Mouse (Mus musculus): ENCODE measurements around the gene Efcab14. TPM values are rescaled to one million over a fixed set of nuclear protein-coding genes. Genes with fewer than 3 reads are reported as not detected.
A peak's percentile ranks its signal among the peaks of the same experiment; 100 is the strongest.

Efcab14 gene
- polyA plus RNA-seq, 2 experiments from 2014 or later, result 43.4 TPM

DNA sequence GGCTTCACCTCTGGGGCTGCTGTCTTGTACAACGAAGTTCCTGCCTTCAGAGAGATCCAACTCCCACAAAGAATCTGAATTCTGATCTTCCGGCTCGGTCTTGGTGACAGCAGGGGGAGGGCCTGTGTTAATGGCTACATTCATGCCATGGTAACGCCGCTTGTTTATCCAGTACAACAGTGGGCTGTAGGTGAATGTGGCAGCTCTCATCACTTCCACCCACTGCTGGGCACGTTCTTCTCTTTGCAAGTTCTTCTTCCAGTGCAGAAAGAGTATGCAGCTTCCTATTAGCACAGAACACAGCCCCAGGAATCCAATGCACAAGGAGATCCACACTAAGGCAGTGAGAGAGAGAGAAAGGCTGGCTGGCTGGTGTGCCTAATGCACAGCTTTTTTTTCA, 42.7 kb downstream of the Efcab14 start:
- no peak for ATAC-seq

- ATAC-seq, result no peak
Measured at GRCm38 (mm10) chr4:115780918-115781317, 43.4 kb downstream of the Efcab14 start, which contains the start of gene Tex38. Tex38 (minus strand) TSS chr4:115781018.

DNA sequence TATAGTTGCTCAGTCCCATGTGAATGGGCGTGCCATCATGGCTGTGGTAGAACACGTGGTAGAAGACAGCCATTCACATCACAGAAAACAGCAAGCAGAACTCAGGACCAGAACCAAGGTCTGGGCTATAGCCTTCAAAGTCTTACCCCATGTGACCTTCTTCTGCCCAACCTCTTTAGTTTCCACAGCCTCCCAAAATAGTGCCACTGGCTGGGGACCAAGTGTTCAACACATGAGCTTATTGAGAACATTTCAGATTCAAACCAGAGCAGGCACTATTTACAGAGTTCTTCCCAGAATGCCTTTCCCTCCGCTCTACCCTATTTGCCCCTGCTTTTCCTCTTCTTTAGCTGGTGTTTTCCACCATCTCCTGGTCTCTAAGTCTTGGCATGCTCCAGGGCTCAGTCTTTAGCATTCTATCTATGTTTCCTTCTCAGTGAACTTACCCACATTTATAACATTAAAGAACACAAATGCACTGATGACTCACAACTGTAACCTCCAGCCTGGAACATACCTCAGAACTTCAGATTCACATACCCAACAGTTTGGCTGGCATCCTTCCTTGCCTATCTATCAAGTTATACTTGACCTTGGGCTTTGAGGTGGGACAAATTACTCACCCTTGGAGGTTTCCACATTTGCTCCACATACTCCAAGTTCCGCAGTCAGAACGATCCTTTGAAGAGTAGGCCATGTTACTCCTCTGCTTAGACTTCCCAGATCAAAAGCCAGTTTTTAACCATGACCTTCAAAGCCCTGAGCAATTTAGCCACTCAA, 44.7 kb downstream of the Efcab14 start:
- no peak for ATAC-seq

GRCm38 (mm10) chr4:115784769-115785510, 47.4 kb downstream of the Efcab14 start, which contains the start of gene Atpaf1:
Atpaf1 (plus strand) TSS chr4:115784812.
- peak; percentile 79 for ATAC-seq

- no peak for ATAC-seq
Measured at GRCm38 (mm10) chr4:115785511-115786034, 48.0 kb downstream of the Efcab14 start.

GRCm38 (mm10) chr4:115790864-115791263, 53.3 kb downstream of the Efcab14 start:
- ATAC-seq, result no peak

GRCm38 (mm10) chr4:115795360-115795759, 57.8 kb downstream of the Efcab14 start:
- no peak for ATAC-seq

- ATAC-seq, result no peak
Measured at GRCm38 (mm10) chr4:115799981-115800380, 62.4 kb downstream of the Efcab14 start.

DNA sequence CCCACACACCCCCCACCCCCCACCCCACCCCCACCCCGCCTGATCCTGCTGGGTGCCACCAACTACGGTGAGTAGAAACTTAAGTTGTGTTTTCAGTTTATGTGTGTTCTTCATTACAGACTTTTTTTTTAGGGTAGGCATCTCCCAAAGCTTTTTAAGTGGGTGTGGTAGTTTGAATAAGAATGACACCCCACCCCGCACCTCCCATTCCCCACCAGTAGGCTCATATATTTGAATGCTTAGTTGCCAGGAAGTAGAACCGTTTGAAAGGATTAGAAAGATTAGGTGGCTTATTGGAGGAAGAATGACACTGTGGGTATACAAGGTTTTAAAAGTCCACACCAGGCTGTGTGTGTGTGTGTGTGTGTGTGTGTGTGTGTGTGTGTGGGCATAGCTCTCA, 74.8 kb downstream of the Efcab14 start:
- no peak for ATAC-seq

- no peak for ATAC-seq
Measured at GRCm38 (mm10) chr4:115815606-115816005, 78.1 kb downstream of the Efcab14 start.

- ATAC-seq, result no peak
Measured at GRCm38 (mm10) chr4:115820199-115820598, 82.7 kb downstream of the Efcab14 start.

GRCm38 (mm10) chr4:115820944-115821343, 83.4 kb downstream of the Efcab14 start:
- no peak for ATAC-seq

DNA sequence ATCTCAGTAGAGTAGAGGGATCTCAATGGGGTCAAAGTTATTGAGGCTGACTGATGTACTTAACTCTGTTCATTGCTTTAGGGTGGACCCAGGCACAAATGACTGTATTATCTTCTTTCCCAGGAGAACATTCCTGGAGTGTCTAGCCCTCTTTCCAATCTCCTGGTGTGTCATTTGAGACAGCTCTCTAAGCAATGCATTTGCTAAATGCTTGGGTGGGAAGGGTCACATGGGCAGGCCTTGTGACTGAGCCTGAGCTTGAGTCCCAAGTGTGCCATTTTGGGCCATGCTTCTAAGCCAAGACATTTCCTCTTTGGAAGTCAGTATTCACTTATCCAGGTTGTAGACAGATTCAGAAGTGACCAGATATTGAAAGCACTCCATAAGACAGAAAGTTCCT, 83.9 kb downstream of the Efcab14 start:
- no peak for ATAC-seq

DNA sequence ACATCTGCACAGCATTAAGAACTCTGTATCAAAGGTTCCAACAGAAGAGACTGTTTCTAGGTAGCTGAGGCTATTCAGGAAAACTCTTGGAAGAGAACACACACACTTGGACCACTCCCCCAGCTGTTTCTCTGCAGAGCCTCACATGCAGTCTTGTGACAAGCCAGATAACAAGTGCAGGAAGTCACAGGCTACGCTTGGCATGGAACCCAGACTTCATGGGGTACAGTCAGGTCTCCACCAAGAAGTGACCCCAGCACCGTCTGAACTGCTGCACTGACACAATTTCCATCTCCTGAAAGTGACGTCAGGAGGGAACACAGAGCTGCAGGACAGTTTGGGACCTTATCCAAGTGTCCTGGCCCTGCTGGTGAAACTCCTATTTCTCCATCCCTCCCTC, 84.4 kb downstream of the Efcab14 start:
- no peak for ATAC-seq

DNA sequence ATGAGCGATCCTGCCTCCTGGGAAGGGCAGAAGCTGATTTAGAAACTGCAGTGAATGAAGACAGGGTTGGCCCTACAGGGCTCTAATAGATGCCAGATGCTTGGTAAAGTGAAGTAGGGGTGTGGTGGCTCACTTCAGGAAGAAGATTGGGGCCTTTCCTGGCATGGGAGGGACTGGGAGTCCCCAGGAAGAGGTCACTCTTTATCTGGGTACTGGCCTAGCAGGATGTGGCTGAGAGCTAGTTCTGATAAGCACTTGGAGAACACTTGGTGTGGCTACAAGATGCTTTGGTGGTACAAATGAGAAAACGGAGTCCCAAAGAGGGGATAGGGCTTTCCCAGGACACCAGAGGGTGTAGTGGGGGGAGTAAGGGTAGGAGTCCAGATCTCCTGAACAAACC, 86.6 kb downstream of the Efcab14 start:
- no peak for ATAC-seq

DNA sequence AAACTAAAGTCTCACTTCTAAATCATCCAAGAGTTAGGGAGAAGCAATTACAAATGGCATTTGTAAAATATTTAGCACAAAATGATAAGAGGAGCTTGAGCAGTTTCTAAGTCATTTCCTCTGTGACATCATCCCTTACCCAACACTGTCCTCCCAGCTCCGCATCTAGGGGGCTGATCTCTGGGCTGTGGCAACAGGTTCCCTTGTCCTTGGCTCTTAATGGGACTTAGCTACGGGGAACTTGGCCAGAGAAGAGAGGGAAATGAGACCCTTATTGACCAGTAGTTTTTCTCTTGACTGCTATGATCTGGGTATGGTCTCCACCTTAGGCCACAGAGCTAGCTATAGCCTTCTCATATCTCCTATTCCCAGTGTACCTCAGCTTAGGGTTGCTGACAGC, 87.7 kb downstream of the Efcab14 start:
- ATAC-seq, result no peak

Other genes with a start within 250 kb of the Efcab14 start
- gene Cyp4a14, start 241.6 kb upstream of the Efcab14 start, polyA plus RNA-seq (2017; shearing (Covaris generic)), result not detected
- gene Cyp4a10, start 219.5 kb upstream of the Efcab14 start, polyA plus RNA-seq (2017; shearing (Covaris generic)), result not detected
- not detected for gene Cyp4a31, start 174.1 kb upstream of the Efcab14 start, polyA plus RNA-seq (2017; shearing (Covaris generic))
- gene Cyp4a32, start 136.8 kb upstream of the Efcab14 start, polyA plus RNA-seq (2017; shearing (Covaris generic)), result not detected
- gene Cyp4b1, start 90.0 kb upstream of the Efcab14 start, polyA plus RNA-seq (2017; shearing (Covaris generic)), result not detected
- gene Tex38, start 43.3 kb downstream of the Efcab14 start, polyA plus RNA-seq (2017; shearing (Covaris generic)), result under 1 TPM in 1 of 2 experiments, not detected in 1; 0.92 TPM
- 10 to 100 TPM; 22.3 to 25.4 TPM for gene Atpaf1, start 47.1 kb downstream of the Efcab14 start, polyA plus RNA-seq (2017; shearing (Covaris generic))
- gene Mob3c, start 90.3 kb downstream of the Efcab14 start, polyA plus RNA-seq (2017; shearing (Covaris generic)), result 10 to 100 TPM in 1 of 2 experiments, 1 to 10 TPM in 1; 10.0 to 13.4 TPM
- 10 to 100 TPM; 30.7 to 46.8 TPM for gene Mknk1, start 101.5 kb downstream of the Efcab14 start, polyA plus RNA-seq (2017; shearing (Covaris generic))
- not detected for gene Kncn, start 146.7 kb downstream of the Efcab14 start, polyA plus RNA-seq (2017; shearing (Covaris generic))
- not detected for gene 6430628N08Rik, start 152.9 kb downstream of the Efcab14 start, polyA plus RNA-seq (2017; shearing (Covaris generic))
- gene Dmbx1, start 202.2 kb downstream of the Efcab14 start, polyA plus RNA-seq (2017; shearing (Covaris generic)), result not detected

Data from activated CD4-positive, CD25-positive, alpha-beta regulatory T cell, adult 4 months (primary cell).